ENCODE assay signal across 10 mouse cellular contexts in genomic region chr2:102253204-102253603, GRCm38 (mm10).
A peak's percentile ranks its signal among the peaks of the same experiment; 100 is the strongest.
DNase-seq lines count a peak whose midpoint lies in the region.
"Had no signal": no experiment of that assay in that cellular context is flagged by ENCODE, and none has a peak within 500 bp of the region (broad histone marks: within the 10 kb centered on the region; RNA-seq: fewer than 3 reads in every experiment).

No protein-coding gene starts in this region.

- peak; percentile 51 to 53 for DNase-seq in left cerebral cortex, adult 18-20 months (ENCODE audit: low spot score in 2 of 2)
- no peak for DNase-seq in left cerebral cortex, postnatal 4 days
- DNase-seq in right cerebral cortex, postnatal 25 days, result peak; percentile 37
- no peak for DNase-seq in right cerebral cortex, postnatal 10 days (ENCODE audit: low spot score in 2 of 2)
- peak; percentile 80 for DNase-seq in brain, adult 2 months (ENCODE audit: low read depth, low spot score)
- peak; percentile 46 for DNase-seq in telencephalon, adult 2 months (ENCODE audit: low read depth, low spot score)
- DNase-seq in adipocyte (ENCODE audit: low spot score), result no peak
- DNase-seq: B cell, adult 2 months; embryo, embryonic 11 days; gastrocnemius, postnatal 14 days had no signal

- intact Hi-C loops in left cerebral cortex, postnatal 4 days (cut with DNase I), result no loop called here

Comparison
In these comparisons a context has a peak if more than half of its experiments do, and no peak if none do; other contexts are left out.
1. DNase-seq: peak in left cerebral cortex, adult 18-20 months (2 of 2), right cerebral cortex, postnatal 25 days (single experiment), brain, adult 2 months (single experiment) and telencephalon, adult 2 months (single experiment); none in left cerebral cortex, postnatal 4 days (single experiment), right cerebral cortex, postnatal 10 days (0 of 2) and adipocyte (single experiment).